Mouse (Mus musculus) C2C12 (cell line): ENCODE measurements at regions not wholly inside any gene's neighbourhood (a gene's known extent, or its start where the extent isn't known, plus 50 kb on each side); places are given as distances from the start of the nearest gene placed in this dataset.

Source experiments
- CEBPB ChIP-seq: IDR thresholded peaks from one replicate; pipeline ENCODE4 v1.6.1; 2011; ENCODE audit warnings: low read depth, mild to moderate bottlenecking, control low read depth, moderate library complexity
- CTCF ChIP-seq: IDR thresholded peaks from one replicate; pipeline ENCODE4 v1.5.1; 2011; ENCODE audit not compliant: control insufficient read depth, insufficient read depth, insufficient read length
- FOSL1 ChIP-seq: IDR thresholded peaks from one replicate; pipeline ENCODE4 v1.8.0; 2011; ENCODE audit warnings: mild to moderate bottlenecking, low read length; ENCODE audit not compliant: poor library complexity, insufficient read depth, severe bottlenecking
- MAX ChIP-seq: IDR thresholded peaks from one replicate; pipeline ENCODE4 v1.6.1; 2011; ENCODE audit warnings: mild to moderate bottlenecking, control low read depth
- MYOG ChIP-seq: IDR thresholded peaks from one replicate; pipeline ENCODE4 v1.6.1; 2011; ENCODE audit not compliant: control insufficient read depth, insufficient read length; ENCODE audit errors: extremely low read depth
- USF1 ChIP-seq: IDR thresholded peaks from one replicate; pipeline ENCODE4 v1.6.1; 2011; ENCODE audit warnings: low read depth, mild to moderate bottlenecking, control low read depth, moderate library complexity

DNA sequence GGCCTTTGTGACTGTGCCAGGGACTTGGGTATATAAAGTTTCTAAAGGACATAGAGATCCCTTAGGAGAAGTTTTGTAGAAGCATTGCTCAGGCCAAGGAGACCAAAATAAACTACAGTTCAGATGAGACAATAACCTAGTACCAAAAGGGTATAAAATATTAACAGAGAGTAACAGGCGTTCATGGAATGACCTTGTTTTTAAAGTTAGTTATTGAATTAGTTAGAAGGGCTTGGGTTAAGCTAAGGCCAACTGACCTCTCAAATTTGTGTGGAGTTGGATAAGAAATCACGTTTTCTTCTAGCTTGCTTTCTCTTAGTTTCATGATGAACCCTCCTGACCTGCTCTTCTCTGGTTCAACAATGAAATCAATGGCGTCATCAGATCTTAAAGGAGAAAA lies 209.8 kb upstream of the Gm37988 start:
- no peak for TF ChIP-seq CTCF
- no peak for TF ChIP-seq MAX
- no peak for TF ChIP-seq MYOG
- no peak for TF ChIP-seq USF1
- TF ChIP-seq CEBPB: no peak
- TF ChIP-seq FOSL1: no peak
